Comparison of ENCODE assay signal across 15 mouse cellular contexts in genomic region chr8:124375727-124376126, GRCm38 (mm10).
DNase-seq lines count a peak whose midpoint lies in the region; ATAC-seq lines count a peak whose summit lies in the region.
"Had no signal": no experiment of that assay in that cellular context is flagged by ENCODE, and none has a peak within 500 bp of the region (broad histone marks: within the 10 kb centered on the region; RNA-seq: fewer than 3 reads in every experiment).

No protein-coding gene starts in this region.

- no peak overlapping the region for H3K9ac ChIP-seq in heart, embryonic 15.5 days
- no peak overlapping the region for H3K9ac ChIP-seq in lung, embryonic 15.5 days
- 0 out of 2 replicates have a peak overlapping the region, but pooled peaks have one; percentile 19 for H3K9ac ChIP-seq in limb, embryonic 13.5 days
- no peak overlapping the region for H3K9ac ChIP-seq in neural tube, embryonic 15.5 days (replicated peaks)
- H3K9ac ChIP-seq: forebrain, postnatal 0 days had no signal

- H3K36me3 ChIP-seq in heart, embryonic 15.5 days, result no peaks in the 10 kb centered on the region
- no peaks in the 10 kb centered on the region for H3K36me3 ChIP-seq in lung, embryonic 15.5 days
- H3K36me3 ChIP-seq in limb, embryonic 13.5 days, result no peaks in the 10 kb centered on the region
- peaks cover 24% of the 10 kb centered on the region; the same call in 1 of the 2 replicates for H3K36me3 ChIP-seq in neural tube, embryonic 15.5 days
- H3K36me3 ChIP-seq: hindbrain, embryonic 10.5 days had no signal

- H3K27ac ChIP-seq in heart, embryonic 15.5 days, result peak overlapping the region; percentile 35; the same call in 1 of the 2 replicates
- H3K27ac ChIP-seq in lung, embryonic 15.5 days, result peak overlapping the region; percentile 24; the same call in 1 of the 2 replicates
- no peak overlapping the region for H3K27ac ChIP-seq in limb, embryonic 13.5 days
- H3K27ac ChIP-seq in neural tube, embryonic 15.5 days (replicated peaks), result no peak overlapping the region
- H3K27ac ChIP-seq: hindbrain, embryonic 10.5 days had no signal

- no peak overlapping the region for H3K4me3 ChIP-seq in heart, embryonic 15.5 days
- no peak overlapping the region for H3K4me3 ChIP-seq in lung, embryonic 15.5 days
- no peak overlapping the region for H3K4me3 ChIP-seq in limb, embryonic 13.5 days
- no peak overlapping the region for H3K4me3 ChIP-seq in neural tube, embryonic 15.5 days (replicated peaks)
- H3K4me3 ChIP-seq: erythroblast, embryonic 14.5 days; hindbrain, embryonic 10.5 days had no signal

- ATAC-seq in heart, embryonic 15.5 days (replicated peaks; ENCODE audit: insufficient number of reproducible peaks, insufficient read depth, low FRiP score, low read depth), result no peak
- no peak for ATAC-seq in lung, embryonic 15.5 days (ENCODE audit: borderline replicate concordance, extremely low read depth, low FRiP score, low TSS enrichment)
- no peak for ATAC-seq in limb, embryonic 13.5 days (ENCODE audit: low FRiP score, low read depth)
- no peak for ATAC-seq in neural tube, embryonic 15.5 days (ENCODE audit: low FRiP score)
- ATAC-seq: forebrain, postnatal 0 days; intestine, postnatal 0 days had no signal

- no peak overlapping the region for H3K4me2 ChIP-seq in heart, embryonic 15.5 days
- no peak overlapping the region for H3K4me2 ChIP-seq in lung, embryonic 15.5 days
- H3K4me2 ChIP-seq in limb, embryonic 13.5 days (replicated peaks), result no peak overlapping the region
- no peak overlapping the region for H3K4me2 ChIP-seq in neural tube, embryonic 15.5 days
- H3K4me2 ChIP-seq: liver, embryonic 11.5 days had no signal

- no peak for DNase-seq in heart, adult 11 months
- no peak for DNase-seq in lung, postnatal 36 days
- DNase-seq in cerebellum, adult 8-10 months, result peak; percentile 37
- no peak for DNase-seq in yolk sac, embryonic 10.5 days (ENCODE audit: low spot score)
- DNase-seq: forebrain, postnatal 0 days; gastrocnemius, postnatal 10 days; right cerebral cortex, adult 18-20 months had no signal

- no peaks in the 10 kb centered on the region for H3K9me3 ChIP-seq in heart, embryonic 15.5 days (replicated peaks)
- no peaks in the 10 kb centered on the region for H3K9me3 ChIP-seq in lung, embryonic 15.5 days
- no peaks in the 10 kb centered on the region for H3K9me3 ChIP-seq in limb, embryonic 13.5 days
- H3K9me3 ChIP-seq in neural tube, embryonic 15.5 days (replicated peaks), result no peaks in the 10 kb centered on the region
- H3K9me3 ChIP-seq: hindbrain, embryonic 10.5 days had no signal

- WGBS in heart, embryonic 15.5 days, result 82% methylated on average over 9 of the region's 9 CpGs
- 78% methylated on average over 9 of the region's 9 CpGs for WGBS in lung, embryonic 15.5 days
- 79% methylated on average over 9 of the region's 9 CpGs for WGBS in limb, embryonic 13.5 days
- WGBS in neural tube, embryonic 15.5 days, result 84% methylated on average over 9 of the region's 9 CpGs

- no peaks in the 10 kb centered on the region for H3K27me3 ChIP-seq in heart, embryonic 15.5 days
- no peaks in the 10 kb centered on the region for H3K27me3 ChIP-seq in lung, embryonic 15.5 days
- H3K27me3 ChIP-seq in limb, embryonic 13.5 days, result no peaks in the 10 kb centered on the region
- no peaks in the 10 kb centered on the region for H3K27me3 ChIP-seq in neural tube, embryonic 15.5 days (replicated peaks)

- peaks cover 20% of the 10 kb centered on the region for H3K4me1 ChIP-seq in heart, embryonic 15.5 days (replicated peaks)
- H3K4me1 ChIP-seq in lung, embryonic 15.5 days, result peaks cover 8% of the 10 kb centered on the region
- H3K4me1 ChIP-seq in limb, embryonic 13.5 days, result no peaks in the 10 kb centered on the region
- H3K4me1 ChIP-seq in neural tube, embryonic 15.5 days, result no peaks in the 10 kb centered on the region
- H3K4me1 ChIP-seq: hindbrain, embryonic 10.5 days had no signal

Comparison
In these comparisons a context has a peak if more than half of its experiments do, and no peak if none do; other contexts are left out.
1. H3K27ac ChIP-seq: peak in heart, embryonic 15.5 days (single experiment) and lung, embryonic 15.5 days (single experiment); none in limb, embryonic 13.5 days (single experiment) and neural tube, embryonic 15.5 days (single experiment).